Mouse (Mus musculus): ENCODE data around the gene BC035947. TPM values are rescaled to one million over a fixed set of nuclear protein-coding genes. Genes with fewer than 3 reads are reported as not detected.

BC035947 gene
- not detected for total RNA-seq (2023)

GRCm38 (mm10) chr1:78511621-78512160, at the start of gene BC035947:
TSS of gene BC035947 (minus strand) at chr1:78512158.

GRCm38 (mm10) chr1:78510862-78511261, 1.1 kb downstream of the BC035947 start, which contains the start of gene Mogat1:
TSS of gene Mogat1 (plus strand) at chr1:78510991.

GRCm38 (mm10) chr1:78488752-78489492, 23.0 kb downstream of the BC035947 start, which contains the start of gene Farsb:
TSS of gene Farsb (minus strand) at chr1:78488897.

Other genes with a start within 250 kb of the BC035947 start
- gene Sgpp2, start 201.8 kb downstream of the BC035947 start, total RNA-seq (2023) = not detected
- gene Farsb, start 23.3 kb downstream of the BC035947 start, total RNA-seq (2023) = 58.7 TPM
- gene Mogat1, start 1.2 kb downstream of the BC035947 start, total RNA-seq (2023) = 4.9 TPM
- 7.5 TPM for gene Acsl3, start 145.7 kb upstream of the BC035947 start, total RNA-seq (2023)
- 22.3 TPM for gene Utp14b, start 145.9 kb upstream of the BC035947 start, total RNA-seq (2023)